Mouse (Mus musculus) liver, embryonic 11.5 days (tissue): ENCODE data around the gene Slc6a18. TPM values are rescaled to one million over a fixed set of nuclear protein-coding genes. Genes with fewer than 3 reads are reported as not detected.

Source experiments
- ATAC-seq: fragments of 200-750 bp; cut with Nextera tagmentation; replicated peaks from 2 replicates; pipeline ENCODE4 v1.8.0; 2017; ENCODE audit warnings: moderate number of reproducible peaks, mild to moderate bottlenecking, moderate TSS enrichment, moderate library complexity; ENCODE audit not compliant: low FRiP score
- DNase-seq: peaks from one replicate; pipeline ENCODE4 v3.0.0-alpha.2; 2017; ENCODE audit warnings: low spot score
- H3K27ac ChIP-seq: fragments of 300-500 bp; sonication (generic); 2 replicates; pipeline ENCODE4 v1.5.1; 2014; ENCODE audit warnings: mild to moderate bottlenecking, low read depth, low read length, control low read depth
- H3K27me3 ChIP-seq: fragments of 300-500 bp; sonication (generic); replicated peaks from 2 replicates; pipeline ENCODE4 v1.6.1; 2014; ENCODE audit warnings: low read length, mixed read lengths; ENCODE audit not compliant: control insufficient read depth, insufficient read depth
- H3K36me3 ChIP-seq: fragments of 300-500 bp; sonication (generic); 2 replicates; pipeline ENCODE4 v1.6.1; 2014; ENCODE audit warnings: mild to moderate bottlenecking, low read length, moderate library complexity, mixed read lengths; ENCODE audit not compliant: control insufficient read depth, insufficient read depth
- H3K4me1 ChIP-seq: fragments of 300-500 bp; sonication (generic); replicated peaks from 2 replicates; pipeline ENCODE4 v1.6.1; 2014; ENCODE audit warnings: low read length, mixed read lengths; ENCODE audit not compliant: control insufficient read depth, insufficient read depth
- H3K4me2 ChIP-seq: fragments of 300-500 bp; sonication (generic); 2 replicates; pipeline ENCODE4 v1.6.1; 2014; ENCODE audit warnings: mild to moderate bottlenecking, control low read depth, moderate library complexity
- H3K4me3 ChIP-seq: fragments of 300-500 bp; sonication (generic); 2 replicates; pipeline ENCODE4 v1.5.1; 2014; ENCODE audit warnings: low read depth, low read length, control low read depth
- H3K9ac ChIP-seq: fragments of 300-500 bp; sonication (generic); 2 replicates; pipeline ENCODE4 v1.6.1; 2014; ENCODE audit warnings: low read depth, low read length, control low read depth
- H3K9me3 ChIP-seq: fragments of 300-500 bp; sonication (generic); 2 replicates; pipeline ENCODE4 v1.6.1; 2016; ENCODE audit warnings: low read length, inconsistent platforms, mixed read lengths; ENCODE audit not compliant: control insufficient read depth
- WGBS: fragments of 180-500 bp; shearing (Covaris S2); extraction: QIAGEN DNeasy Blood & Tissue Kit; methylation state at CpG from one replicate; pipeline ENCODE4 v1.1.7; 2014; 5-methylcytosine and 5-hydroxymethylcytosine counted together
- polyA plus RNA-seq: library from polyadenylated mRNA; unstranded; fragments of >200 nt; fragmentation: Nextera tagmentation; extraction: Ambion mirVana; gene quantifications from 2 replicates; pipeline ENCODE4 v1.2.1, GENCODE M21; 2014

Gene Slc6a18
- polyA plus RNA-seq, 1 experiment from 2014 or later, result not detected

DNA sequence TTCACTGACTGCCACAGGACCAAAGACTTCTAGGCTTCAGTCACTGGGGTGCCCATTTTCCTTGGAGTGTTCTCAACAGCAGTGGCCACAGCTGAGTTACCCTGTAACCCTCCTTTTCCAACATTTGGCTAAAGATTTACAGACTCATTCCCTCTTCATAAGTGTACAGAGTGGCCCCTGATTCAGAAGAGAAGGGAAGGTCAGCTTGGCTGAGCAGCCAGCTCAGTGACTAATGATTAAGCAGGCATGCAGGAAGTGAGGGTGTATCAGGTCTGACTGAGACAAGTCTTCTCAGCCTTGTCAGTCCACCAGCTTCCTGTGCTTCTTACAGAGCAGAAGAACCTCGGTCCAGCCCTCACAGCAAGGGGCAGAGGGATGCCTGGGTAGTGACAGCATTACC is 2.6 kb upstream of the Slc6a18 start:
- peak; percentile 66 for ATAC-seq
- H3K27ac ChIP-seq, result peak overlapping the region; percentile 64
- 10% methylated on average over 1 of the region's 1 CpGs for WGBS

DNA sequence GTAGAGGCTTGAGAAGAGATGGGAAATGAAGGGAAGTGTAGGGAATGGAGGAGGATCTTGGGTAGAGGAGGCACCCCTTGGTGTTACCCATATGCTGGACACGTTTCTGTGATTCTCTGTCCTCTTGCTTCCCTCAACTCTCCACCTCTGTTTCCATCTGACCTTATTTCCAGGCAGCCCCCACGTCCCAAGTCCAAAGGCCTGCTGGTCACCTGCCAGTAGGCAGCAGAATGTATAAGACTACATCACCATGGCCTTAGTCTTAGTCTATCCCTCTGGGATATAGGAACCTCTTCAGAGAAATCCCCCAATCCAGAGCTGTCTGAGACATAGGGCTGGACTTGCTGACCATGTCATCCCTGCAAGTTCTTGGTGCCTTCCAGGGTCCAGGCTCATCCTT is 1.5 kb upstream of the Slc6a18 start:
- no peak overlapping the region for H3K27ac ChIP-seq
- 54% methylated on average over 2 of the region's 2 CpGs for WGBS
- ATAC-seq, result no peak
- no peak for DNase-seq
- no peak overlapping the region for H3K4me3 ChIP-seq
- H3K4me1 ChIP-seq, result no peaks in the 10 kb centered on the region
- no peaks in the 10 kb centered on the region for H3K9me3 ChIP-seq
- no peaks in the 10 kb centered on the region for H3K36me3 ChIP-seq
- H3K4me2 ChIP-seq, result no peak overlapping the region
- H3K9ac ChIP-seq, result no peak overlapping the region
- H3K27me3 ChIP-seq, result no peaks in the 10 kb centered on the region

More for the DNA sequence above, 2.6 kb upstream of the Slc6a18 start:
- Histone ChIP-seq H3K36me3 (no peaks in the 10 kb centered on the region), H3K4me1 (no peaks in the 10 kb centered on the region), H3K4me2 (no peak overlapping the region), H3K9me3 (no peaks in the 10 kb centered on the region), H3K27me3 (no peaks in the 10 kb centered on the region), H3K9ac (no peak overlapping the region), H3K4me3 (no peak overlapping the region)
- no peak for DNase-seq

DNA sequence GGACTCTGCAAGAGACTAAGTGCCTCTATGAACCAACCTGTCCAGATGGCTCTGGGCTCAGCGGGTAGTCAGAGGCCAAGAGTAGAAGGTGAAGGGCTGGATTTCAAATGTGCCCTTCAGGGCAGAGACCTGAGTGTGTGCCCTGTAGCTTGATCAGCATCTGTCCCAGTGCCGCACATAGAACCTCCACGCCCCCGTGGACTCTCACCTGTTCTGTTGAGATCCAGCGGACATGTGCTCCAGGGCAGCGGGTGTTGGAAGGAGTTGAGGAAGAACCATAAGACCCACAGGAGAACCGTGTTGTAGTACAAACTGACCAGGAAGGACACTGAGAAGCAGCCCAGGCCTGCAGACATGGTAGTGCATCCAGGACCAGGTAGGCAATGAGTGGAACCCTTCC is 2.7 kb downstream of the Slc6a18 start:
- Histone ChIP-seq H3K9me3 (no peaks in the 10 kb centered on the region), H3K27ac (no peak overlapping the region), H3K4me3 (no peak overlapping the region), H3K4me2 (no peak overlapping the region), H3K4me1 (no peaks in the 10 kb centered on the region), H3K27me3 (no peaks in the 10 kb centered on the region), H3K9ac (no peak overlapping the region), H3K36me3 (no peaks in the 10 kb centered on the region)
- DNase-seq (no peak), ATAC-seq (no peak)
- WGBS, result 77% methylated on average over 7 of the region's 7 CpGs

DNA sequence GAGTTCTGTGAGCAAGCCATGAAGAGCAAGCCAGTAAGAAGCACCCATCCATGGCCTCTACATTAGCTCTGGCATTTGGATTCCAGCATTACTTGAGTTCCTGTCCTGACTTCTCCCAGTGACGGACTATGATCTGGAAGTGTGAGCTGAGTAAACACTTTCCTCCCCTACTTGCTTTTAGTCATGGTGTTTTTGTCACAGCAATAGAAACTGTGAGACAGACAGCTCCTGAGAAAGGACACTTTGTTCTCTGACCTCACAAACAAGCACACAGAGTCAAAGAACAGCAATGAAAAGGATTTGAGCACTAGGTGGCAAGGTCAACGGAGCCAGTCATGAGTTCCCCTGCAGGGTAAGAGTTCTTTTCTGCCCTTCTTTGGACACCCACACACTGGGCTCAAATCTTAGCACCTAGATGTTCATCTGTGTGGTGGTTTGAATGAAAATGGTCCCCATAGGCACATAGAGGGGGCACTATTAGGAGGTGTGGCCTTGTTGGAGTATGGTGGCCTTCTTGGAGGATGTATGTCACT is 17.6 kb downstream of the Slc6a18 start:
- DNase-seq (no peak), ATAC-seq (no peak)
- Histone ChIP-seq H3K36me3 (no peaks in the 10 kb centered on the region), H3K4me3 (no peak overlapping the region), H3K9me3 (no peaks in the 10 kb centered on the region), H3K27ac (no peak overlapping the region), H3K9ac (no peak overlapping the region), H3K4me1 (no peaks in the 10 kb centered on the region), H3K27me3 (no peaks in the 10 kb centered on the region), H3K4me2 (no peak overlapping the region)
- 66% methylated on average over 2 of the region's 2 CpGs for WGBS

DNA sequence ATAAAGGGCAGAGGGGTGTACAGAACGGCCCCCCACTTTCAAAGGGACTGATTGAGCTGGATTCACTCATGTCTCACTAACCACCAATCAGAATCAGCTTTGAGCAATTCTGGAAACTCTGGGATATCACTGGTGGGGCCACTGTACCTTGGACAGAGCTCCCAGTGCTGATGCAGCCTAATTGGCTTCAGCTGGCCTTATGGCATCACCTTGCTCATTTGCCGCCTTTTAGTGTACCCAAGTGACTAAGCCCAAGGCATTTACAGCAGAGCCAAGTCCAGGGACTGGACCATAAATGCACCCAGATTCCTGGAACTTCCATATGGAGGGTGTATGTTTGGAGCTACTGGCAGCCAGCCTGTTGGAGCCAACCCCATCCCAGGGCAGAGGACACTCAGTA is 18.9 kb downstream of the Slc6a18 start:
- Histone ChIP-seq H3K9ac (no peak overlapping the region), H3K27me3 (no peaks in the 10 kb centered on the region), H3K36me3 (no peaks in the 10 kb centered on the region), H3K27ac (no peak overlapping the region), H3K4me2 (no peak overlapping the region), H3K4me3 (no peak overlapping the region), H3K4me1 (no peaks in the 10 kb centered on the region), H3K9me3 (no peaks in the 10 kb centered on the region)
- ATAC-seq, result no peak
- no peak for DNase-seq
- 39% methylated on average over 2 of the region's 2 CpGs for WGBS

DNA sequence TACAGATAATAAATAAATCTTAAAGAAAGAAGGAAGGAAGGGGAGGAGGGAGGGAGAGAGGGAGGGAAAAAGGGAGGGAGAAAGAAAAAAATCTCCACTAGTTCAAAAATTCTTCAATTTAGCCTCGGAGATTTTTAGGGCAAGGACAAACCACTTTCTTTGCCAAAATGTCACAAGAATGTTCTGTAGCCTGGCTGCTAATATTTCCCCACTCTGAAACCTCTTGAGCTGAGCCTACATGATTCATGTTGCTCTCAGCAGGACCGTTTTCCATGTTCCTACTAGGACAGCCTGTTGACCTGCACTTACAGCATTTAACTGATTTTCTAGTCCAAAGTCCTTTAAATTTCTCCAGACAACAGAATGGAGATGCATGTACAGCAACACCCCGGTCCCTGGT is 22.8 kb downstream of the Slc6a18 start:
- no peak for ATAC-seq
- no peak overlapping the region for H3K4me3 ChIP-seq

GRCm38 (mm10) chr13:73653266-73653665 is 24.6 kb downstream of the Slc6a18 start:
- Histone ChIP-seq H3K4me1 (no peaks in the 10 kb centered on the region), H3K9ac (no peak overlapping the region), H3K36me3 (no peaks in the 10 kb centered on the region), H3K9me3 (no peaks in the 10 kb centered on the region), H3K27ac (no peak overlapping the region), H3K4me3 (no peak overlapping the region), H3K4me2 (no peak overlapping the region), H3K27me3 (no peaks in the 10 kb centered on the region)
- no peak for ATAC-seq
- WGBS, result 74% methylated on average over 3 of the region's 3 CpGs
- no peak for DNase-seq

More for the DNA sequence above, 22.8 kb downstream of the Slc6a18 start:
- Histone ChIP-seq H3K27ac (no peak overlapping the region), H3K4me2 (no peak overlapping the region), H3K36me3 (no peaks in the 10 kb centered on the region), H3K4me1 (no peaks in the 10 kb centered on the region), H3K9me3 (no peaks in the 10 kb centered on the region), H3K9ac (no peak overlapping the region), H3K27me3 (no peaks in the 10 kb centered on the region)
- DNase-seq, result no peak
- 63% methylated on average over 3 of the region's 3 CpGs for WGBS

GRCm38 (mm10) chr13:73646397-73647087 is 31.3 kb downstream of the Slc6a18 start:
- no peaks in the 10 kb centered on the region for H3K27me3 ChIP-seq
- H3K9me3 ChIP-seq, result no peaks in the 10 kb centered on the region
- no peak overlapping the region for H3K4me3 ChIP-seq
- no peak overlapping the region for H3K9ac ChIP-seq
- H3K36me3 ChIP-seq, result no peaks in the 10 kb centered on the region
- DNase-seq (peak; percentile 60), ATAC-seq (no peak; the same call in 1 of the 2 replicates)
- H3K4me1 ChIP-seq, result no peaks in the 10 kb centered on the region
- H3K4me2 ChIP-seq, result no peak overlapping the region
- WGBS, result 35% methylated on average over 6 of the region's 6 CpGs
- H3K27ac ChIP-seq, result no peak overlapping the region

- no peaks in the 10 kb centered on the region for H3K36me3 ChIP-seq
- no peak overlapping the region for H3K27ac ChIP-seq
- H3K4me3 ChIP-seq, result no peak overlapping the region
- 78% methylated on average over 4 of the region's 4 CpGs for WGBS
- H3K4me1 ChIP-seq, result no peaks in the 10 kb centered on the region
- H3K4me2 ChIP-seq, result no peak overlapping the region
- H3K9ac ChIP-seq, result no peak overlapping the region
- DNase-seq, result no peak
- ATAC-seq, result no peak
- no peaks in the 10 kb centered on the region for H3K9me3 ChIP-seq
- H3K27me3 ChIP-seq, result no peaks in the 10 kb centered on the region
These were observed 36.5 kb downstream of the Slc6a18 start for GRCm38 (mm10) chr13:73641296-73641695.
